Mouse (Mus musculus) adrenal gland, adult 8-10 months (tissue): ENCODE data around the gene Pxt1. TPM values are rescaled to one million over a fixed set of nuclear protein-coding genes. Genes with fewer than 3 reads are reported as not detected.

Experiments used
- DNase-seq: peaks from one replicate; pipeline ENCODE4 v3.0.0; 2022
- total RNA-seq, 4 experiments: library from RNA; stranded (reverse); gene quantifications; 2 replicates each; pipeline ENCODE4 v1.2.4; 2022

Pxt1 gene
- total RNA-seq, 4 experiments from 2014 or later, result not detected

DNA sequence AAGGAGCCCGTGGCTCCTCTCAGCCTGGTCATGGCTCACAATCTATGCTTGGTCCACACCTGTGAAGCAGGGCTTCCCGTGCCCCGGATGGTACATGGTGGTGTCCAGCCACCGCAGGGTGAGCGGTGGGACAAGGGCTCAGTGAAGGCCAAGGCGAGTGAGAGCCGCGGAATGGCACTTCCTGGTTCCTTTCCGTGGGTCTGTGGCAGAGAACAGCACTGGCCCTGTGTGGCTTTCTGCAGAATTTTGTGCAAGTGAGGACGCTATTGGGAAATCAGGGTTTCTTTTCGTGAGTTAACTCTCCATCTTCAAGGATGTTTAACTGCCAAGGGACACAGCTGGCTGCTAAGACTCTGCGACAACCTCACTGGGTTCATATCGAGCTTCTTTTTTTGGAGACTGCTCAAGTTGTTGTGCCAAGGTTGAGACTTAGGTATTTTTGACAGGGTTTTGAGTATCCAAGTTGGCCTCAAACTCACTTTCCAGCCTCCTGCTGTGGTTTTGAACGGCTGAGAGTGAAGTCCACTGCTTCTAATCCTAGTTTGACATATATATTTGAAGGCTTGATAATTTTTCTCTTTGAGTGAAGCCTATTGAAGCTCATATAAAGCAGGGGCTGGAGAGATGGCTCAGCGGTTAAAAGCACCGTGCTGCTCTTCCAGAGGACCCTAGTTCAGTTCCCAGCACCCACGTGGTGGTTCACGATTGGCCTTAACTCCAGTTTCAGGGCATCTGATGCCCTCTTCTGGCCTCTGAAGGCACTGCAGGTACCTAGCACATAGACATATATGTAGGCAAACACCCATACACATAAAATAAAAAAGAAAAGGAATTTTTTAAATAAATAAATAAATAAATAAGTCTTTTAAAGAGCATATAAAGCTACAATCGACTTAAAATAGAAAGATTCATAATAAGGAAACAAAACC is 3.6 kb upstream of the Pxt1 start:
- DNase-seq, result no peak

DNA sequence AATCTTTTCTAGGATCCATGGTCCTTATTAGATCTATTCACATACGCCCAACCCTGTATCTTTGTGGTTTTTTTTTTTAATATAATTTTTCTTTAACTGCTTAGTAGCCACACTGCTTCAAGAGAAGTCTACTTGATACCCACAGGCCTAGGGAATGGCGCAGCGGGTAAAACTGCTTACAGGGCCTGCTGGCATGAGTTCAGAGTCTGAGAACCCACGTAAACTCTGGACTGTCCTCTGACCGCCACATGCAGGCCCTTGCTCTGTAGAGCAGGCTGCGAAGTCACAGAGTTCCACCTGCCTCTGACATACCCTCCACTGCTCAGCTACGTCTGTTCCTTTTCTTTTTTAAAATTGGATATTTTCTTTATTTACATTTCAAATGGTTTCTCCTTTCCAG is 841 bp upstream of the Pxt1 start:
- DNase-seq, result no peak

DNA sequence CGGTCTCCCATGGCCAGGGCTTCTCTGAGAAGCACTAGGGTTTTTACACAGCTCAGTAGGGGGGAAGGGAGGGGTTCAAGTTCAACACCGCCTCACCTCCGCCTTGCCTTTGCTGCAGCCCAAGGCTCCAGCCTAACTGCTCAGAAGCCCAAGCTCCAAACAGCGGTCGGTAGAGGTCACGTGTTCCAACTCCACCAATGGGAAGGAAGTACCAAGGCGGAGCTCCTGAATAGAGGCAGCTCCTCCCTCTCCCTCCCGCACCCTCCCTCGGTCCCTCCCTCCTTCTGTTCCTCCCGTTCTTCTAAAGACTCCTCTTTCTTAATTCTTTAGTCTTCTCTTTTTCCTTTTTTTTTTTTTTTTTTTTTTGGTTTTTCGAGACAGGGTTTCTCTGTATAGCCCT is 1.5 kb downstream of the Pxt1 start:
- DNase-seq, result no peak

DNA sequence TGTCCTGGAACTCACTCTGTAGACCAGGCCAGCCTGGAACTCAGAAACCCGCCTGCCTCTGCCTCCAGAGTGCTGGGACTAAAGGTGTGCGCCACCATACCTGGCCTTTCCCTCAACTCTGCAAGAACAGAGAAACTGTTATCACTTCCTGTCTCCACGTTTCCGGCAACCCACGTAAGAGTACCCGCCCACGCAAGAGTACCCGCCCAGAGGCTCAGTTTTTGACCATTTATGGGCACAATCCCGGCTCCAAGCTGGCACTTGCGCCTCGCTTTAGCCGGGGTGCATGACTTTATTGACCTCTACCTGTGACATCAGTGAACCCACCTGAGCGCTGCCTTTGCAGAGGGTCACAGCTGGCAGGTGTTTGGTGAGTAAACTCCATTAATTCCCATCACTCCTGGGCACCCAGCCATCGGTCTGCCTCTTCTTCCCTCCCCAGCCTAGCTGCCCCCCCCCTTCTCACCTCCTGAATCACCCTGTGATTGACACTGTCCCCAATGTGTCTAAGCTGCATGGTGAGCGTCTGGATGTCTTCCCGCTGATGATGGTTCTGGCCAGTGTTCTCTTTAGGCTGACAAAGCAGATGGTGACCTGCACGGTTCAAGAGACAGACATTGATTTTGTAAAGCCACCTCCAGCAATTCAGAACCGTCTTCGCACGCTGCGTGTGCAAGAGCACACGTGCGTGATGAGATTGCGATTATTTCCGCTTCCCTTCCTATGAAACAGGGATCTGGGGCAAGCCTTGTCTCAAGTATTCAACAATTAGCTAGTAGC is 2.7 kb downstream of the Pxt1 start:
- DNase-seq, result no peak

DNA sequence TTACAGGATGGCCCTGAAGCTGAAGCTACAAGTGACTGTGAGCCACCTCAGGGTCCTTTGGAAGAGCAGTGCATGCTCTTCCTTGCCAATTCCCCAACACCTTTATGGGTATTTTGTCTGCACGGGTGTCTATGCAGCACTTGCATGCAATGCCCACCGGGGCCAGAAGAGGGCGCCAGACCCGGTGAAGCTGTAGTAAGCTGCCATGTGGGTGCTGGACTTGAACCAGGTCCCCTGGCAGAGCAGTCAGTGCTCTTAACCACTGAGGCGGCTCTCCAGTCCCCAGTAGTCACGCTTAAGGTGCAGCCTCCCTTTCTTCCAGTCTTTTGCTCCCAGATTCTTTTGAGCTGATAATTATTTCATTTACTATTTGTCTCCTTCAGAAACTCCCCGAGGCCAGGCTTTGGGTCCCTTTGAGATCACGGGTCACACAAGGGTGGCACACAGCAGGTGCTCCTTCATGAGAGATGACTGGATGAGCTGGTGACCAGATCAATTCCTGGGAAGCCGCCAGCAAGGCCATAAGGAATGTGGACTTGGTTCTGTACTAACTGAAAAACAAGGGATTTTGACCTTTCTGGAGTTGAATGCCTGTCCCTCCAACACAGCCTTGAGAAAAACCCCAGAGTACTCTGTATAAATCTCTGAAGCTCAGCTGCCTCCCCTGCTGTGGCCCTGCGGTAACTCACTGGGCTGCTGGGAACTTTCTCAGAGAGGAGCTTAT is 6.9 kb downstream of the Pxt1 start:
- DNase-seq, result no peak

DNA sequence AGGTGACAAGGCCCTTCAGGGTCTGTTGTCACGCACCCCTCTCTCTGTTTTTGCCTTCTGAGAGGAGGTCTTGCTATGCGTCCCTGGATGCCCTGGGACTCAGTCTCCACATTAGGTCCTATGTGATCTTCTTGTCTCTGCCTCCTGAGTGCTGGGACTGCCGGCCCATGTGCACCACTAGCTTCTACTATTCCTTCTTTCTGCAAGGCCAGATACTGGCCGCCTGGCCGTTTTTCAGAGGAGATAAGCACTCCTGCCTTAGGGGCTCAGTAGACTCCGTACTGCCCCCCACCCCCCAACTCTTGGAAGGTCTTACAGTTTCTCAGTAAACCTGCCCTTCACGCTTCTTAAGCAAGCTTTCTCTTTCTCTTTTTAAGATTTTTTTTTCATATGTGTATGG is 7.5 kb downstream of the Pxt1 start:
- no peak for DNase-seq

DNA sequence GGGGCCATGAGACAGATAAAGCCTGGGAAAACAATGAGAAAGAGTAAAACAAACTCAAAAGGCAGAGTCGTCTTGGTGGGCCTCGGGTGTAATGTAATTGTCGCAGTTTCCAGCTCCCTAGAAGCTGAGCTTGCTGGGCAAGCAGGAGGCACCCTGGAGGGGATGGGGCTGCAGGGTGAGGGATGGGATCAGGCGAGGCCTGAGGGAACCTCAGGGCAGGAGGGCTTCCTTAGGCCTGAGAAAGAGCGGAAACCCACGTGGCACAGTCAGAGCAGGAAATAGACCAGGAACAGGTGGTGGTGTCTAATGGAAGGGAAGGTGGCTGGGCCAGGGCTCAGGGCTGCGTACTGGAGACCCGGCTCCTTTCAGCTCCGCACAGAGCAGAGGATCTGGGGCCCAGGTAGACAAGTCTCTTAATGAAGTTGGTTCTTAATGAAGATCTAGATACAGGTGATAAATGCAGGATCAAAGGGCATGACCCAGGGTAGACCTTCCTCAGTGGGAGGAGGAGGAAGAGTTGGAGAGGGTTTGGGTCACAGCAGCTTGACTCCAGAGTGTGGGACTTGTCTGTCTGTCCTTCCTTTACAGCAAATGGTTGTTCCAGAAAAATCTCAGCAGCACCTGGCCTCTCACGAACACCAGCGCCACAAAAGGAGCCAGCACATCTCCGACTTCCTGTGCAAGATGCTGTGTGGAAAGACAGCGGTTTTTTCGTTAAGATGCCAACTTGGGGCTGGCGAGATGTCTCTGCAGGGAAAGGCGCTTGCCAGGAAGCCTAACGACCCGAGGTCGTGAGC is 9.3 kb downstream of the Pxt1 start:
- no peak for DNase-seq

DNA sequence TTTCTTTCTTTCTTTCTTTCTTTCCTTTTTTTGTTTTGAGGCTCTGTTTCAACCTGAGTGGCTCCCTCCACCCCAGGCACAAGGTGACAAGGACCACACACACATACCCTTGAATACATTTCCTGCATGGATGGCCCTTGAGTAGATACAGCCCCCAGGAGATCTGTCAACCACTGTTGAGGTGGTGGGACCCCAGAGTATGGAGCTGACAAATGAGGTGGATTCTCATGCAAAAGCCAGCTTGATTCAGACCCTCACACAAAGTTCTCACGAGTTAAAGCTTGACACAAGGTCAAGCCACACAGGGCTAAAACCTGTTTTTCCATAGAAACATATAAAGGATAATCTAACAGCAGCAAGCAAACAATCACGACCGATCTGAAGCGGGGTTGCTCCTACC is 11.4 kb downstream of the Pxt1 start:
- DNase-seq, result no peak

DNA sequence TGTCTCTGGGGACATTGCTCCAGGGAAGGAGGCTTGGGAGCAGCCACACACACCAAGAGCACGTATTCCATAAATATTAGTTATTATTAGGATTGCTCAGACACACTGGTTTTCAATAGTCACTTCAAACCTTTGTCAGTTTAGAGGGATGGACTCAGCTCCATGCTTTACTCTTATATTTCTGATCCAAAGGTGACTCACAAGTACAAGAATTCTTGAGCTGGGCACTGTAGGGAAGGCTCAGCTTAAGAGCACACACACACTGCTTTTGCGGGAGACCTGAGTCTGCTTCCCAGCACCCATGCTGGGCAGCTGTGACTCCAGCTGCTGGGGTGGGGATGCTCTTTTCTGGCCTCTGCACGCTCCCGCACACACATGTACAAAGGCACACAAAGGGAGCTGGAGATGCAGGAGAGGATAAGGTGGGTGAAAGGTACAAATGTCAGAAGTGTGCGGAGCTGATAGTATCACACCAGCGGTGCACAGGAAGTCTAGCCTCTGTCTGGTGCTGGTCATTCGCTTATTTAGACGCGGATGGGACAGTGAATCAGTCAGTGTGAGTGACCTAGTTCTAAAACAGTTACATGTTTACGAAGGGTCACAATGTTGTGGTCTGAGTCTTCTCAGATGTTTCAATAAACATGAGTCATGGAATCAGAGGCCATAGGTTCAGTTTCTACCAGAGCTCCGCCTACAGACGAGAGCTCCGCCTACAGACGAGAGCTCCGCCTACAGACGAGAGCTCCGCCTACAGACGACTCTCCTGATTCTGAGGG is 12.0 kb downstream of the Pxt1 start:
- DNase-seq, result no peak

DNA sequence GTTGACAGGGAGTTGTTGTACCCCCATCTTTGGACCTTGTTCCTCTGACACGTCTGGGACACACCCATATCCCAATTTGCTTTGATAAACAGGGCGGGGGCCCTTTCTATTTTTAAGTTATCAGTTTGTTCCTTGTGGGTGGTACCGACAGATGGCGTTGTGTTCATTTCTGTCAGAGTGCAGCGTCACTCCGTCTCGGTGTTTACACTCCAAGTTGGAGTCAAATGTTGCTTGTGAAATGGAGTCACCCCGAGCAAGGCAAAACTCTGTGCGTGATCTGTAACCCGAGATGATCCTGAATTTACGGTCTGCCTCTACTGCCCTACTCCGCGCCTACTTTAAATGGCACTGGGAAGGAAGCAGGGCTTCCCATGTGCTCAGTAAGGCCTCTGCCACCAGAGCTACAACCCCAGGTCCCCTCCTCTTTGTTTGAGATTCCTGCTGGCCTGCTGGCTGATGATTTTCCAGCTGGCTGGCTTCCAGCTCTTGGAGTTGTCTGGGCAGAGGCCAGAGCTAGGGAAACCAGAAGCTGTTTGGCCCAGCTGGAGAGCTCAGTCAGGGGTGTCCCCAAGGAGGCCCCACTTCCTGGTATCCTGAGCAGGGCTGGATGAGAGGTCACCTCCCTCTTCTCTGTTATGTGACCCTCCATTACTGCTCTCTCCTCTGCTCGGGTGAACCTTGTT is 13.1 kb downstream of the Pxt1 start:
- DNase-seq, result peak; percentile 84

DNA sequence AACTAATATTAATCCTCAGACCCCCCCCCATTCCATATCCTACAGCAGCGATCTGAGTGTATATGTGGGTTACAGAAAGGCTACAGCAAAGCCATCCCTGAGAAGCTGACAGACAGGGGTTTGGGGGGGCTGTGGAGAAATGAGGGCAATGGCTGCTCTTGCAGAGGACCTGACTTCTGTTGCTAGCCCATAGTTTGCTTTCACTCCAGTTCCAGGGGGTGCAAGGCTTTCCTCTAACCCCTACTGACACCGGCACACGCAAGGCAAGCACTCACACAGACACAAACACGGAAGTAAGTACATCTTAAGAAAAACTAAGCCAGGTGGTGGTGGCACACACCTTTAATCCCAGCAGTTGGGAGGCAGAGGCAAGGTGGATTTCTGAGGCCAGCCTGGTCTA is 14.3 kb downstream of the Pxt1 start:
- DNase-seq, result no peak

DNA sequence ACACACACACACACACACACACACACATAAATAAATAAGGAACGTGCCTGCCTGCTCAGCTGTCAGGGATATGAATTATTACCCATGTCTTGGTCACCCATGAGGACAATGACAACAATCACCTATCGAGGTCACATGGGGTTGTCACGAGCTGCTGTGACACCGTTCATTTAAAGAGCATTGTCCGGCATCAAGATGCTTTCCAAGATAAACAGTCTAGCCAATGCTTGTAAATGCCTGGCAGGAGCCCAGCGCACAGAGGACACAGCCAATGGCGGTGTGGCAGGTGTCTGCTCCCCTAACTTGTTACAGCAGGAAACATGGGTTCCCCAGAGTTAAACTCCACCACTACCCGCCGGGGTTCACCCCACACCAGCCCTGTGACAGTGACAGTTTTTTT is 15.6 kb downstream of the Pxt1 start:
- DNase-seq, result no peak

DNA sequence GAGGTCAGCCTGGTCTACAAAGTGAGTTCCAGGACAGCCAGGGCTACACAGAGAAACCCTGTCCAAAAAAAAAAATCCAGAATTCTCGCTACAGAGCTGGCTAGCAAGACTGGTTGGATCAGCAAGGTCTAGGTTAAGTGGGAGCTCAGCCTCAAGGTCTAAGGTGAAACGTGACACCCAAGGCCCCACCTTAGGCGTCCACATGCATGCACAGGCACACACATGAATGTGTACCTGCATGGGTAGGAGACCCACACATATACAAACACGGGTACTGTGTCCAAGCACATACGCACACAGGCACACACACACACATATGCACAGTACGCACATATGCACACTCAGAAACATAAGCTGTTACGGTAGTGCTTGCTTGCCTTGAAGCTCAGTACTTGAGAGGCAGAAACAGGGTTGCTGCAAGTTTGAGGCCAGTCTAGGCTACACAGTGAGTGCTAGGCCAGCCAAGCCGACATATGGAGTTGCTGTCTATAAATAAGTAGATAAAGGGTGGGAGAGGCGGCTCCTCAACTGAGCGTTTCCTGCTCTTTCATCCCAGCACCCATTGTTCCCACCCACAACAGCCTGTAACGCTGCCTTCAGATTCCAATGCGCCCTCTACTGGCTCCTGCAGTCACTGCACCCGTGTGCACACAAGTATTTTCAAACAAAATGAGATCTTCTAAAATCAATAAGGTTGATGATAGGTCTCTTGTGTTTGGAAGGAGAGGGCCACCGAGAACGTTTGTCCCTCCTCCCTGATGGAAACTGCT is 16.6 kb downstream of the Pxt1 start:
- no peak for DNase-seq

DNA sequence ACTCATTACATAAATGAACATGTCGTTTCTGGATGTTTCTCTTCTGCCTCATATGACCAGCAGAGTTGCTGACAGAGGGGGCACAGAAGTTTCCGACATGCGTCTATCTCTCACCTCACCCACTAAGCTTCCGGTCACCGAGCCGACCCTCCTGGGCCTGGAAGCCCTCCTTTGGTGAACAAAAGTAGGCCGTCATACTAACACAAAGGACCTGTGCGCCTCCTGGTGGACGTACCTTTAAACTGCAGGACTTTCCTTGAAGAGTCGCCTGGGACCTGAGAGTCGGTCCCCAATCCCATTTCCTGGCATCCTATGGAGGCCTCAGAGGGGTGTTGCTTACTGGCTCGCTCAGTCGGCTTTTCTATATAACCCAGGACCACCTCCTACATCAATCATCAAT is 17.3 kb downstream of the Pxt1 start:
- DNase-seq, result no peak

DNA sequence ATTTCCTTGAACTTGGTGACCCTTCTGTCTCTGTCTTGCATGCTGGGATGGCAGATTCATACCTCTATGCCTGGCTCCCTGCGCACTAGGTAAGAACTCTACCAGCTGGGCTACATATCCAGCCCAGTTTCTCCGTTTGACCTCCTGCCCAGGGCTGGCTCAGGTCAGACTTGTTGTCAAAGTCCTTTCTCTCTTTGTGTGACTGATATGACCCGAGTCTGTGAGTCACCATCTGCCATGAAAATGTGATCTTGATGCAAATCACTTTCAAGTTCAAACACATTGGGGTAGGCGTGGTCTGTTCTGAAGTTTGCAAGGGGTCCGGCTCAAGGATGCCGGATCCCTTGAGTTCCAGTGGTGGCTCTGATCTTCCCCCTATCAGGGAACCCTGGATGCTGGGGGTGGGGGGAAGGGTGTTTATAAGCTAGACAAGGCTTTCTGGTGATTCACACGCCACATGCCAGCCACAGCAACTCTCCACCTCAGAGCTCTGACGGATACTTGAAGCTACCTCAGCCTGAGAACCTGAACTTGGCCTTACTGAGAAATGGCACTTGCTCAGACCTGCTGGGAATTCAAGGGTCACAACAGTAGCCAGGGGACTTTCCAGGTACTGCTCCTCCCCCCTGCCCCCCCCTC is 18.6 kb downstream of the Pxt1 start:
- DNase-seq, result no peak

DNA sequence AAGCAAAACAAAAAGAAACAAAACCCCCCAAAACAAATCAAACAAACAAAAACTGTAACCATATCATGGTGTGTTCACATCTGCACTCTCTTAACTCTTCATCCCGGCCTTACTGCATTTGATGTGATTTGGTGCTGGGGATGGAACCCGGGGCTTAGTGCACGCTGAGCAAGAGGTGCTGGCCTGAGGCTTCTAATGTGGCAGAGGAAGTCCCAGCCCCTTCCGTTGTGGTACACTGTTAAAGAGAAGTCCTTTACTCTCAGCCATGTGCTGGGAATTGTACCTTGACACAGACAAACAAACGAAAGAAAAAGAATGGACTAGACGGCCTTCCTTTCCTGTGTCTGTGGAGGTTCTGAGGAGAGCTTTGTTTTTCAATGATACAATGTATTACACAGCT is 21.5 kb downstream of the Pxt1 start:
- no peak for DNase-seq

DNA sequence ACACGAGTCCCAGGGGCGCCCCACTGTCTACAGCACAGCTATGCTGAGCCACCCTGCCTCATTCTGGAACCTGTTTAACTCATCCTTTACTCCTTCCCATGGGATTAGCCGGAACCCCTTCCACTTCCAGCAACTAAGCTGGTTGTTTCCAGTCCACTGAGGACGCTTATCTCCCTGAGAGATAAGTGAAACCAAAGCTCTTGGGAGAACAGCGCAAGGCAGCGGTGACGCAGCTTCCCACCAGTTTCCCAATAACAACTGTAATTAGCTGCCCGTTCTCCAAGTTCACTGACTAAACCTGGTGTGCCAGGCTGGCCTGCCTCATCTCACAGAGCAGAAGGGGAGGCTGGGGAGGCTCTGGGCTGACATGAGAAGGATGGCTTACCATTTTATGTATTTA is 22.6 kb downstream of the Pxt1 start:
- DNase-seq, result no peak

DNA sequence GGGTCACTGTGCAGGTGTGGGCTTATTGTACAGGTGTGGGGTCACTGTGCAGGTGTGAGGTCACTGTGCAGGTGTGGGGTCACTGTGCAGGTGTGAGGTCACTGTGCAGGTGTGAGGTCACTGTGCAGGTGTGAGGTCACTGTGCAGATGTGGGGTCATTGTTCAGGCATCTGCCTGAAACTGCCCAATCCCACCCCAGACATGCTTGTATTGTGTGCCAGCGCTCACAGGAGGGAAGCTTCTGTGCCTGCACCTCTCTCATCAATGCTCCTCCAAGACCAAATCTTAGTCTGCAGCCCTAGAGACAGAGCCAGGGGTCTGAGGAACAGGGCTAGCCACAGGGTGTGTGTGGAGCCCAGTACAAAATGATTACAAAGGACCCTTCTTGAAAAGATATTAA is 27.1 kb downstream of the Pxt1 start:
- no peak for DNase-seq

DNA sequence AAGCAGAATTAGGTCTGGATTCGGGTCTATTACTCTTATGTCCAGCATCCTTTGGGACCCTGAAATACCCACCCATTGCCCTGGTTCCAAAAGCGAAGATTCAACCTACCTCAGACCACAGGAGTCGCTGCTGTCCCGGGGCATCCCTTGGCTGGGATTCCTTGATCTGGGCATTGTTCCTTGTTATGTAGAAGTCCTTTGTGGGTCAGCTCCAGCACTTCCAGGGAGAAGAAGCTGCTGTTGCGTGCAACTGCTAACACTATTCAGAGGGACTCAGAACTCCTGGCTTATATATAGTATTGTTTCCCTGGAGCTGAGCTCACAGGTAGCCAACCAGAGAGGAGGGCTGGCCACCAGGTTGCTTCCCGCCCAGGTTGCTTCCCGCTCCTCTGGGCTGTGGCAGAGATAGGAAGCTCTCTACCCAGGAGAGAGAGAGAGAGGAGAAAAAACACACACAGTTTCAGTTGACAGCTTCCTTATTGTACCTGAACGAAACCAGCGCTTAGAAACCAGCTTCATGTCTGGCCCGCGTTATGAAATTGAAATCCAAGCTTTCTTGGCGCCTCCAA is 28.5 kb downstream of the Pxt1 start, which contains the start of gene 4930539E08Rik:
Gene 4930539E08Rik (minus strand): TSS at position 265 of the 569 bp plus-strand sequence.
- DNase-seq, result no peak
